Mouse (Mus musculus): ENCODE measurements at regions not wholly inside any gene's neighbourhood (a gene's known extent, or its start where the extent isn't known, plus 50 kb on each side); places are given as distances from the start of the nearest gene placed in this dataset.
A peak's percentile ranks its signal among the peaks of the same experiment; 100 is the strongest.
"Not testable (repeated sequence)": the region's sequence is repeated elsewhere in the genome, so short reads cannot be mapped to it uniquely, and the experiment has no call there.

DNA sequence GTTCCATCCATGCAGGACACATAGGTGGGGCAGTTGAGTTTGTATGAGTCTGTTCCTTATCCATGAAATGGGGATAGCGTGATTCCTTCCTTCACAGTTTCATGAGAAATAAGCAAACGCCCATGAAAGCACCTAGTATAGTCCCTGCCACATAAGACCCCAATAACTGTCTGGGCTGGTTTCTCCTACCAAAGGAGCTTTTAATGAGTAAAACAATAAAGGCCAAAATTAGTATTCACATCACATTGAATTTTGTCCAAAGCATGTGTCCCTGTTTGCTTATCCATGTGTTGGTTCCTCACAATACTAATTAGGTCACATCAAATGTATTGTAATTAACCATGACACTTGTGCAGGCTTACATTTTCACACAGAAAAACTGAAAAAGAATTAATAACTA lies 221.3 kb downstream of the Prdm13 start:
- no peak for ATAC-seq (ENCODE audit: insufficient read depth)
- WGBS = 78% methylated on average over 2 of the region's 2 CpGs
- no peak for TF ChIP-seq CTCF (IDR thresholded peaks at IDR 0.05; ENCODE audit: low read depth)

DNA sequence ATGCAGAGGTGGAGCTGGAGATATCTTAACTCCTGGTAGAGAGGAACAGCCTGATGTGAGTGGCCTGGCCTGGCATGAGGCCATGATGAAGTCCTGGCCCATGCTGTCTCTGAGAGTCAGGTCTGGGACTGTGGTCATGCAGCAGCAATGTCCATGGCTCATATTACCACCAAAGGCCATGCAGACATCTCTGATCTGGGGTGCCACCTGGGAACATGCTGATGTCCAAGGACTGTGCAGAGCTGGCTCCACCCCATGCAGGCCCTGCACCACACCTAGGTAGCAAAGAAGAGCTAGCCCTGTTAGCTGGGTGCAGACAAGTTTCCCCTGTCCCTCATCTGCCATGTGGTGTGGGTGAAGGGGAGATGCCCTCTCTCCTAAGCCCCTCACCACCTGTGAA lies 244.5 kb downstream of the Prdm13 start:
- DNase-seq = no peak
- ATAC-seq (ENCODE audit: insufficient read depth) = no peak
- TF ChIP-seq CTCF (IDR thresholded peaks at IDR 0.05; ENCODE audit: low read depth) = no peak
- Histone ChIP-seq H3K27me3 (ENCODE audit: insufficient read depth, low read length) (no peaks in the 10 kb centered on the region), H3K4me2 (no peak overlapping the region), H3K9me3 (ENCODE audit: low read depth, low read length) (no peaks in the 10 kb centered on the region), H3K4me1 (ENCODE audit: insufficient read depth) (no peaks in the 10 kb centered on the region), H3K9ac (no peak overlapping the region), H3K27ac (ENCODE audit: low read depth) (no peak overlapping the region), H3K4me3 (ENCODE audit: low read depth, low read length) (no peak overlapping the region), H3K36me3 (ENCODE audit: insufficient read depth) (no peaks in the 10 kb centered on the region)

More for the DNA sequence above, 221.3 kb downstream of the Prdm13 start:
- no peak overlapping the region for H3K4me2 ChIP-seq
- no peaks in the 10 kb centered on the region for H3K9me3 ChIP-seq (ENCODE audit: low read depth, low read length)
- H3K9ac ChIP-seq = no peak overlapping the region
- no peak overlapping the region for H3K4me3 ChIP-seq (ENCODE audit: low read depth, low read length)
- no peaks in the 10 kb centered on the region for H3K36me3 ChIP-seq (ENCODE audit: insufficient read depth)
- no peak for DNase-seq
- H3K27ac ChIP-seq (ENCODE audit: low read depth) = no peak overlapping the region
- no peaks in the 10 kb centered on the region for H3K4me1 ChIP-seq (ENCODE audit: insufficient read depth)
- no peaks in the 10 kb centered on the region for H3K27me3 ChIP-seq (ENCODE audit: insufficient read depth, low read length)

DNA sequence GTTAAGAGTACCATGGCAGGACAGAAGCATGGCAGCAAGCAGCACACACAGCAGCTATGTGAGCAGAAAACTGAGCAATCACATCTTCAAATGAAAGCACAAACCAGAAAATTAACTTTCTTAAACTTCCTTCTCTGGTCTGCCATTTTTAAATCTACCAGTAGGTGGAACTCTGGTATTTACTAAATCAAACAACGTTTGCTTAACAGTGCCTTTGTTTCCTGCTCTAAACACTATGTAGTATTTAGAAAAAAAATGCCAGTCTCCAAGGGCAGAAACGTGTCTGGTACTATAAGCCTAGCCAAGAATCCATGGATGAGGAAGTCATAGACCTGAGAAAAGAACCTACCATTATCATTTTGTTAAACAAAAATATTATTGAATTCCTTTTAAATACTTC lies 249.1 kb downstream of the Prdm13 start:
- Histone ChIP-seq H3K4me2 (no peak overlapping the region), H3K4me1 (ENCODE audit: insufficient read depth) (no peaks in the 10 kb centered on the region), H3K4me3 (ENCODE audit: low read depth, low read length) (no peak overlapping the region), H3K9me3 (ENCODE audit: low read depth, low read length) (no peaks in the 10 kb centered on the region), H3K27ac (ENCODE audit: low read depth) (no peak overlapping the region), H3K36me3 (ENCODE audit: insufficient read depth) (no peaks in the 10 kb centered on the region), H3K27me3 (ENCODE audit: insufficient read depth, low read length) (no peaks in the 10 kb centered on the region), H3K9ac (no peak overlapping the region)
- TF ChIP-seq CTCF (IDR thresholded peaks at IDR 0.05; ENCODE audit: low read depth) = peak; percentile 17; the same call in 1 of the 2 replicates
- 21% methylated on average over 2 of the region's 2 CpGs for WGBS
- ATAC-seq (ENCODE audit: insufficient read depth) (no peak), DNase-seq (peak; percentile 17)

DNA sequence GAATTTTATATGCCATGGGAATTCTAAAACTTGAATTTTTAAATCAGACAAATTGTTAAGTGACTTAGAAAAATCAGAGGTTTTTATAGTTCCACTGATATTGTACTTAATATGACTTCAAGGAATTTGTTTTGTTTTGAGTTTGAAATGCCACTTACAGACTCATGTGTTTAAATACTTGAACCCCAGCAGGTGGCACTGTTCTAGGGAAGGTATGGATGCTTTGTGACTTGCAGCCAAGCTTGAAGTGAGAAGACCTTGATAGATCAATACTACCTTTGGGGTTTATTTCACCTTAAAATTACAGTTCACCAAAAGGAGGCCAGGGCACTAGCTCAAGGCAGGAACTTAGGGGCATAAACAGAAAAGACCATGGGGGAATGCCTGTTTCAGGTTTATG lies 277.9 kb downstream of the Prdm13 start:
- no peaks in the 10 kb centered on the region for H3K9me3 ChIP-seq (ENCODE audit: low read depth, low read length)
- no peak overlapping the region for H3K9ac ChIP-seq
- H3K4me3 ChIP-seq (ENCODE audit: low read depth, low read length) = no peak overlapping the region
- ATAC-seq (ENCODE audit: insufficient read depth) (no peak), DNase-seq (peak; percentile 18)
- no peaks in the 10 kb centered on the region for H3K27me3 ChIP-seq (ENCODE audit: insufficient read depth, low read length)
- H3K27ac ChIP-seq (ENCODE audit: low read depth) = no peak overlapping the region
- no peak; the same call in 1 of the 2 replicates for TF ChIP-seq CTCF (IDR thresholded peaks at IDR 0.05; ENCODE audit: low read depth)
- H3K4me2 ChIP-seq = no peak overlapping the region
- H3K4me1 ChIP-seq (ENCODE audit: insufficient read depth) = no peaks in the 10 kb centered on the region
- H3K36me3 ChIP-seq (ENCODE audit: insufficient read depth) = no peaks in the 10 kb centered on the region

DNA sequence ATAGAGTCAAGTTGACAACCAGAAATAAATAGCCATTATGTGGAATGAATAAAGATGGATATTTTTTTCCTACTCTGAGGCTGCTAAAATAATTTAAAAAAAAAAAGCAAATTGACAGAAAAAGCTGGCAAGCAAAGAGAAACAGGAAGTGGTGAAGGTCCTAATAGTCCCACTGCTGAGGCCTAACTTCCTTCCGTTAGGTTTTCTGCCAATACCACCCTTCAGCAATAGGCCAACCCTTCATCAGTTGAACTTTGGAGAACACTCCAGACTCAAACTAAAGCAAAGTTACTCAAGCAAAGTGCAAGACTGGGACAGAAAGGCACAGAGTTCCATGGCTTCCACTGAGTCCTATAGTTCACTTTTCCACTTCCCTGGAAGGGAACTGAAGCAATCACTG lies 316.4 kb downstream of the Prdm13 start:
- Histone ChIP-seq H3K9ac (no peak overlapping the region), H3K9me3 (ENCODE audit: low read depth, low read length) (no peaks in the 10 kb centered on the region), H3K27me3 (ENCODE audit: insufficient read depth, low read length) (no peaks in the 10 kb centered on the region), H3K36me3 (ENCODE audit: insufficient read depth) (no peaks in the 10 kb centered on the region), H3K4me1 (ENCODE audit: insufficient read depth) (no peaks in the 10 kb centered on the region), H3K4me2 (no peak overlapping the region), H3K4me3 (ENCODE audit: low read depth, low read length) (no peak overlapping the region), H3K27ac (ENCODE audit: low read depth) (no peak overlapping the region)
- WGBS = 80% methylated on average over 1 of the region's 1 CpGs
- DNase-seq (no peak), ATAC-seq (ENCODE audit: insufficient read depth) (no peak)
- TF ChIP-seq CTCF (IDR thresholded peaks at IDR 0.05; ENCODE audit: low read depth) = no peak

DNA sequence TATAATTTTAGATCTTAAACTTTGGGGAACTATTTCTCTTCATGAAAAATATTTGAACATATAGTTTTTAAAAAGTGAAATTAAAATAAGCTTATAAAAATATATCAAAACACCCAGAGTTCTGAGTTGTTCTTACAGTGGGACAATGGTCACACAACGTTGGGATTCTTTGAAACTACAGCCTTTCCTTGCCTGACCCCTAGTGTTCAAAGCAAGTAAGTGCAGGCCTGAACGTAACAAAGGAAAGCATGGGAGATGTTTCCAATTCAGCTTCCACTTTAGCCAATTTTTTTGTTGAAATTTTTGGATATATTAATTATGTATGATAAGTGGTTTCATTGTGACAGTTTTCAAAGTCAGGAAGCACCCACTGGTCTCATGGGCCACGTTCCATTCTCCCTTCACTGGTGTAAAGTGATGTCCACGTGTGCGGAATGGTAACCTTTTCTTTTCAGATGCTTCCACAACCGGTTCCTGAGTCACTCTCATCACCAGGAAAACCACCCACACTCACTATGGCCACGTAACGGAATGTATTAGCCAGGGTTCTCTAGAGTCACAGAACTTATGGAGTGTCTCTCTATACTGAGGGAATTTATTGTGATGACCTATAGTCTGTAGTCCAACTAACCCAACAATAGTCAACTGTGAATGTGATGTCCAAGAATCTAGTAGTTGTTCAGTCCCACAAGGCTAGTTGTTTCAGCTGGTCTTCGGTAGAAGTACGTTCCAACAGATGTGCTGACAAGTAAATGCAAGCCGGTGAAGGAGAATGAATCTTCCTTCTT lies 317.3 kb downstream of the Prdm13 start:
- Histone ChIP-seq H3K9me3 (ENCODE audit: low read depth, low read length) (no peaks in the 10 kb centered on the region), H3K36me3 (ENCODE audit: insufficient read depth) (no peaks in the 10 kb centered on the region), H3K4me2 (no peak overlapping the region), H3K4me1 (ENCODE audit: insufficient read depth) (no peaks in the 10 kb centered on the region), H3K4me3 (ENCODE audit: low read depth, low read length) (no peak overlapping the region), H3K27me3 (ENCODE audit: insufficient read depth, low read length) (no peaks in the 10 kb centered on the region), H3K27ac (ENCODE audit: low read depth) (no peak overlapping the region), H3K9ac (no peak overlapping the region)
- ATAC-seq (ENCODE audit: insufficient read depth) = no peak
- DNase-seq = peak; percentile 70
- peak; percentile 91 for TF ChIP-seq CTCF (IDR thresholded peaks at IDR 0.05; ENCODE audit: low read depth)
- WGBS = 66% methylated on average over 11 of the region's 11 CpGs

DNA sequence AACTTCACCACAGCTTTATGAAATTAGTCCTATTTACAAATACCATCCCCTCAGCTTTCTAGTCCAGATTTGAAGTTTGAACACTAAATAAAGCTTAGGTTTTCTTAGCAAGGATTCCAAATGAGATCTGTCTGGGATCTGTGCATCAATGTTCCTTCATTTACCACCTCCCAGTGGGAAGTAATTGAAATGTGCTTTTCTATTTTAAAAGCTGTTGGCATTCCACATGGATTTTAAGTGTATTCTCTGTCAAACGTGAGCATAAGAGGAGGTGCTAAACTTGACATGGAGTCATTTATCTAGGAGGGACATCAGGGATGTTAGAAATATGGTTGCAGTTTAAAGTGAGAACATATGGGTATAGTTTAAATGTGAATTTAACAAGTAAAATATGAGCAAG lies 364.0 kb downstream of the Prdm13 start:
- DNase-seq = no peak
- no peak for ATAC-seq (ENCODE audit: insufficient read depth)
- Histone ChIP-seq H3K9ac (no peak overlapping the region), H3K4me1 (ENCODE audit: insufficient read depth) (no peaks in the 10 kb centered on the region), H3K4me2 (no peak overlapping the region), H3K27ac (ENCODE audit: low read depth) (no peak overlapping the region), H3K4me3 (ENCODE audit: low read depth, low read length) (no peak overlapping the region), H3K27me3 (ENCODE audit: insufficient read depth, low read length) (no peaks in the 10 kb centered on the region), H3K36me3 (ENCODE audit: insufficient read depth) (no peaks in the 10 kb centered on the region), H3K9me3 (ENCODE audit: low read depth, low read length) (no peaks in the 10 kb centered on the region; the same call in 1 of the 2 replicates)
- WGBS = 41% methylated on average over 1 of the region's 1 CpGs
- no peak for TF ChIP-seq CTCF (IDR thresholded peaks at IDR 0.05; ENCODE audit: low read depth)

DNA sequence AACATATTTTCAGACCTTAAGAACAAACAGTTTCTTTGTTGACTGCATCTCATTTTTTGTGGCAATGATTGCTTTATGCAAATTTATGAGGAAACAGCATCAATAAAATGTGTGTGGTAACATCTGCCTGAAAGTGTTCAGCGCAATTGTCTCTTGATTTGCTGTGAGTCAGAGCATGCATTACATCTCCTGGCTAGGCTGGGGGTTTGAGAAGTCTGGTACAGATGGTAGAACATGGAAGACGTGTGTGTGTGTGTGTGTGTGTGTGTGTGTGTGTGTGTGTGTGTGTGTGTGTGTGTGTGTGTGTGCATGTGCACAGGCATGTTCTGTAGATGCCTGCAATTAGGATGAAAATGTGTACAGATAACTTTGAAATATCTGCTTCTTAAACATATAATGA lies 376.5 kb downstream of the Prdm13 start:
- H3K9me3 ChIP-seq (ENCODE audit: low read depth, low read length); H3K9ac ChIP-seq; H3K4me3 ChIP-seq (ENCODE audit: low read depth, low read length); H3K4me2 ChIP-seq; H3K27ac ChIP-seq (ENCODE audit: low read depth); H3K27me3 ChIP-seq (ENCODE audit: insufficient read depth, low read length); H3K4me1 ChIP-seq (ENCODE audit: insufficient read depth); ATAC-seq (ENCODE audit: insufficient read depth); DNase-seq; H3K36me3 ChIP-seq (ENCODE audit: insufficient read depth): not testable (repeated sequence)
- WGBS = 74% methylated on average over 2 of the region's 2 CpGs
